Mouse (Mus musculus) cerebellum, adult 11 months (tissue): ENCODE results near the gene Sf3b4.
"Not testable (repeated sequence)": the region's sequence is repeated elsewhere in the genome, so short reads cannot be mapped to it uniquely, and the experiment has no call there.

Source experiments
- DNase-seq: peaks from one replicate; pipeline ENCODE4 v3.0.0; 2022

The Sf3b4 gene

DNA sequence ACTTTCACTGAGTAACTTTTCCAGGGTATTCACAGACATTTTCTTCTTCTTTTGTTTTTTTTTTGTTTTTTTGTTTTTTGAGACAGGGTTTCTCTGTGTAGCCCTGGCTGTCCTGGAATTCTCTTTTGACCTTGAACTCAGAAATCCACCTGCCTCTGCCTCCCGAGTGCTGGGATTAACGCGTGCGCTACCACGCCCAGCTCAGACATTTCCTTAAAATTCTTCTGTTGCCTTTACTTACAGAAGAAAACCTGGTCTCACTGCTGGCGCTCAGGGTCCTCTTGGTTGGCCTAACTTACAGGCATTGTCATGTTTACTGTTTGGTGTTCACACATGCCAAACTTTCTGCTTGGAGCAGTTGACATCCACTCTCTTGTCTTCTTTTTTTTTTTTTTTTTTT lies 3.1 kb downstream of the Sf3b4 start:
- DNase-seq, result no peak

- no peak for DNase-seq
Observed at GRCm38 (mm10) chr3:96178427-96178826, 6.3 kb downstream of the Sf3b4 start.

DNA sequence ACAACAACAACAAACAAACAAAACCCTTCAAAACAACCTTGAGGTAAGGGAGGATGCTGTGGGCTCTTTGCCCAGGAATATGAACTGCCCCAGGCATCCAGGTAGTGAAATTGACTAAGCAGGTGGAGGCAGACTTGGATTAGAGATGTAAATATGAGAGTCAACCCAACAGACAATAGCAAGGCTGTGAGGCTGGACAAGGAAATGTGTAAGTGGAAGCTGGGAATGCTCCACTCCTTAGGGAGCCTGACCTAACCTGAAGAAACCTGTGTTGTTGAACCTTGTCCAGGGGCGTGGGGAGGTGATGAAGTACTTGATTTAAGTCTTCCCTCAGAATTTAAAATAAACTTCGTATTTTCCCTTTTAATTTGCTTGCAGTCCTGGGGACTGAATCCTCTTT lies 6.8 kb downstream of the Sf3b4 start:
- DNase-seq, result no peak

- DNase-seq, result no peak
Observed at GRCm38 (mm10) chr3:96179531-96179930, 7.4 kb downstream of the Sf3b4 start.

DNA sequence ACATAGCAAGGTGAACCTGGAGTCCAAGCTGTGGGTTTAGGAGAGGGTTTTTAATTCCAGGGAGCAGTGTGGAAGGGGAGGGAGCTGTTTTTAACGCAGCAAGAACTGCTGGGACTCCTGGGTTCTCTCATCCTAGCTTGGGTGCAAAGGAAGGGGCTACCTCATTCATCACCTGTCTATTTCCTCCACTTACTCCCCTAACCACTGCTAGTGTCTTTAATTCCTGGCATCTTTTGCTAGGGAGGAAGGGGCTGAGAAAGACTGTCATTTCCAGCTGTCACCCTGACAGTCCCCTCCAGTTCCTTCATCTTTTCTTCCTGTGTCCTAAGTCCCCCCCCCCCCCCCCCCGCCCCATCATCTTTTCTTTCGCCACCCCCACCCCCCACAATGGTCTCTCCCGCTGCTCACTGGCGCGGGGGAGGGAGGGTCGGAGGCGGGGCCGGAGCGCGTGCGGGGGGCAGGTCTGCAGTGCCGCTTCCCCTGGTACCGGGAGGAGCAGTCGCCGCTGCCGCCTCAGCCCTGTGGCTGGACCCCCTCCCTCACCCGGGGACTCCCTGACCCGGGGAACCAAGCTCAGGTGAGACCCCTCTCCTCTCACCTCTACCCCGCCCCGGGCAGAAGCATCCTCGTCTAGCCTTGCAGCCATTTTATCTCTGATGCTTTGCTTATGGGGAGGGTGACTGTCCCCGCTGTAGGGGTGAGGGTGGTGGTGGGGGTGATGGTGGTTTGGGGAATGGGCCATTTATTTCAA lies 8.8 kb downstream of the Sf3b4 start, which contains the start of gene Sv2a:
Sv2a (plus strand) TSS at position 425 of the 751 bp plus-strand sequence.
- peak; percentile 76 for DNase-seq

DNA sequence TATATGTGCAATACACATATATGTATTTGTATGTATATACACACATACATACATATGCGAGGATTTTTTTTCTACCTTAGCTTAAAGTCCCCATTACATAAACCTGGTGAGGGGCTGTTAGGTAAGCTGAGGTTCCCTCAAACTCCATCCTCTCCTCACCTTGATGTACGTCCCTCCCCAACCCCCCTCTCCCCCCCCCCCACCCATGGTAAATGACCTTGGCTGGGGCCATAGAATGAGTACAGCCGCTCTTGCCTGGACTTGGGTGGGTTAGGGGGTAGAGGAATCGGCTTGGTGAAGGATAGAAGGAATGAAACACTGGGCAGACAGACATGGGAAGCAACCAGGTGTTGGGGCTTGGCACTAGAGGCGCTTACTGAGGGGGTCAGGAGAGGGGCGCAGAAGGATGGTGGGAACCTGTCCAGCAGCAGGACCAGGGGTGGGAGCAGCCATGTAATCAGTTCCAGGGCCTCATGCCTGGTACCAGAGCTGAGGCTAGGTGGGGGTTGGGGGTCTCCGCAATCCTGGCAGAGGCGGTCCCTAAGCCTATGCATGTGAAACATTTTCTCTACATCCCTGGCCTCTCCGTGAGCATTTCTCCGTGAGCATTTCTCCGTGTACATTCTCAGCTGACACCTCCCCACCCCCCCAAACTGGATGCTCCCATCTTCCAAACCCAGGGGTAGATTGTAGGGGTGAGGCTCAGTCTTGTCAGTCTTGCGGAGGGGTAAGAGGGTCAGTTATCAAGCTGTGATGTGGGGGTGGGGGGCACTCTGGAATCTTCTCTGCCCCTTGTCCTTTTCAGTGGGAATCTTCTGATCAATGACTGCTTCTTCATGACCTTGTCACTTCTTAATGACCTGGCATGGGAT lies 9.6 kb downstream of the Sf3b4 start:
- no peak for DNase-seq

- DNase-seq, result no peak
Observed at GRCm38 (mm10) chr3:96182382-96182776, 10.2 kb downstream of the Sf3b4 start.

DNA sequence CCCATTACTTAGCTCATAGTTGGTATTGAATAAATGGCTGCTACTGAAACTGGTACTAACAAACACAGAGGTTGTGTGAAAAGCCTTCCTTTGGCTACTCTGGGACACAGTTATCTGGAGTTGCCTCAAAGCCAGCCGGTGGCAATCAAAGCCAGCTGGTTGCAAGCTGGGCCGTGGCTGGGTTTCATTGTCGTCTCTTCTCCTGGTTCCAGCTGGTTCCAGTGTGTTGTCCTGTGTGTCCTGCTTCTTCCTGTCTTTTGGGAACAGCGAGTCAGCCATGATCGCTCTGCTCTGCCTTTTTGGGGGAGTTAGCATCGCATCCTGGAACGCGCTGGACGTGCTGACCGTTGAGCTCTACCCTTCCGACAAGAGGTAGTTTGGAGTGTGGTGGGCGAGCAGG lies 20.8 kb downstream of the Sf3b4 start:
- no peak for DNase-seq

- DNase-seq, result no peak
Observed at GRCm38 (mm10) chr3:96194966-96195365, 22.8 kb downstream of the Sf3b4 start.

- no peak for DNase-seq
Observed at GRCm38 (mm10) chr3:96195616-96196313, 23.6 kb downstream of the Sf3b4 start.

DNA sequence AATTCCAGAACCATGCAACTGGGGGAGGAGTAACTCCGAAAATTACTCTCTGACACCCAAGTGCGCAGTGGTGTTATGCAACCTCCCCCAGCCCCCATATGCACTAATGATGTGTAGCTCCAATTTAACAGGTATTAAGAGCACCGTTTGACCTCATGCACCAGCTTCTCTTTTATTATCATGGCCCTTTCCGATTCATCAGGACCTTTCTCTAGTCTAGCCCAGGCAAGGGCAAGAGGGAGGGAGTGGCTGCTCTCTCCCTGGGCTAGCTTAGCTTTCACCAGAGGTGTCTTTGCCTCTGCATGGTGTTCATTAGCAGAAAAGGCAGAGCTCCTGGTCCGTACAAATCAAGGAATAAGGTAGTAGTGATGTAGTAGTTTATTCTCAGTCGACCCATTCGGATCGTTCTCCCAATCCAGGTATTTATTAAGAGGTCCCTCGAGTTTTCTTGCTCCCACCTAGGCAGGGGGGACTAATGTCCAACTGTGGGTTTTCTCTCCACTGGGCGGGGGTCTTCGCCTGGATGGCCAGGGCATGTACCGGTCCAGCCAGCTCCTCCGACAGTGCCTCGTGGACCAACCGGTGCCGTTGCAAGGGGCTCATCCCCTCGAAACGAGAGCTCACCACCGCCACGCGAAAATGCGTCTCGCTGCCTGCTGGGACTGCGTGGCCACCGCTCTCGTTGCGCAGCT lies 24.5 kb downstream of the Sf3b4 start:
- no peak for DNase-seq

- DNase-seq, result peak; percentile 87
Observed at GRCm38 (mm10) chr3:96197129-96197749, 25.1 kb downstream of the Sf3b4 start.

- no peak for DNase-seq
Observed at GRCm38 (mm10) chr3:96198181-96198580, 26.0 kb downstream of the Sf3b4 start.

- DNase-seq, result not testable (repeated sequence)
Observed at GRCm38 (mm10) chr3:96198601-96199251, 26.6 kb downstream of the Sf3b4 start.

DNA sequence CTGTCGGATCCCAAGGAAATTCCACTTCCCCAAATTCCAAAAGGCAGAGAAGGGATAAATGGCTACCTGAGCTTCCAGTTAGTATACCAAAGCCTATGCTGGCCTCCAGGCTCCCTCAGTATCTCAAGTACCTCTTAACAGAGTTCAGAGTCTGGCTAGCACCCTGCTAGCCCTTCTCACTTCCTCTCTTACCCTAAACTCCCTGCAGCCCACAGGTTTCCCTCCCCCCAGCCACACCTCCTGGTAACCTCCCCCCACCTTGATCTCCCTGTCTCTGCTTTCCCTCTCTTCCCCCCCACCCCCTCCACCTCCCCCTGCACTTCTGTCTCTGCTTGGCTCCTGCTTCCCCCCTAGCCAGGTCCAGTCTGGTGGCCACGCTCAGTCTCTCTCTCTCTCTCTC lies 27.6 kb downstream of the Sf3b4 start:
- no peak for DNase-seq

- DNase-seq, result no peak
Observed at GRCm38 (mm10) chr3:96207819-96208218, 35.7 kb downstream of the Sf3b4 start.

DNA sequence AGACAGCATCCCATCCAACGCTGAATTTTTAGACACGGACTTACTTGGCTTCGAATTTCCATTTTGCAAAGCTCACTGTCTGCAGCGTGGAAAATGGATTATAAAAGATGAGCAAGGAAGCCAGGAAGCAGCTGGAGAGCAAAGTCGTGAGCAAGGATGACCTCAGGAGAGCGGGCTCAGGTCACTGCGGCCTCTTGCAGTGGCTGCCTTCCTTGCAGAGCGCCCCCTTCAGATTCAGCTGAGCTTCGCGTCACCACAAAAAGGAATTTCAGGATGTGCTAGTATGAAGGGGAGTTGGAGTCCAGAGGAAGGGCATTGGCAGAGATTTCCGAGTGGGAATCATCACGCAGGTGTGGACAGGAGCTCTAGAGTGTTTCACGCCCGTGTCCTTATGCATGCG lies 37.1 kb downstream of the Sf3b4 start:
- DNase-seq, result no peak

DNA sequence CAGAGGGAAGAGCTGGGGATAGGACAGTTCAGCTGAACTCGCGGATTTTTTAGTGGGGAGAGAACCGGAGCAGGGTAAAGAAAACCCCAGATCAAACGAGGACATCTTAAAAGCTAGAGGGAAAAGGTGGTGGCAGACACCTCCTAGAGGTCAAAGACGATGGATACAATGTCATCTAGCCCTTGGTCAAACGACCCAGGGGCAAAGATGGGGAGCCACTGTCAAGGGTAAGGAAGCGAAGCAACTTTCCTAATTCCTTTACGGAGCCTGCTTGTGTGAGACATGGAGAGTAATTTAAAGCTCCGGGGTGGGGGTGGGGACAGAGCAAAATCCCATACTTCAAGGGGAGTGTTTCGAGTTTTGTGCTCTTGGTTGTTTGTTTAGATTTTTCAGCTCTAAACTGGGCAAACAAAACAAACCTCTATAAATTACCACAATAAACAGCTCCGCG lies 47.1 kb downstream of the Sf3b4 start:
- peak; percentile 32 for DNase-seq

GRCm38 (mm10) chr3:96219661-96220130 lies 47.6 kb downstream of the Sf3b4 start, which contains the start of the genes Bola1 and Hist2h2ab:
Gene Bola1 (minus strand): TSS chr3:96219709.
Gene Hist2h2ab (plus strand): TSS chr3:96219865.
- DNase-seq, result peak; percentile 71

DNA sequence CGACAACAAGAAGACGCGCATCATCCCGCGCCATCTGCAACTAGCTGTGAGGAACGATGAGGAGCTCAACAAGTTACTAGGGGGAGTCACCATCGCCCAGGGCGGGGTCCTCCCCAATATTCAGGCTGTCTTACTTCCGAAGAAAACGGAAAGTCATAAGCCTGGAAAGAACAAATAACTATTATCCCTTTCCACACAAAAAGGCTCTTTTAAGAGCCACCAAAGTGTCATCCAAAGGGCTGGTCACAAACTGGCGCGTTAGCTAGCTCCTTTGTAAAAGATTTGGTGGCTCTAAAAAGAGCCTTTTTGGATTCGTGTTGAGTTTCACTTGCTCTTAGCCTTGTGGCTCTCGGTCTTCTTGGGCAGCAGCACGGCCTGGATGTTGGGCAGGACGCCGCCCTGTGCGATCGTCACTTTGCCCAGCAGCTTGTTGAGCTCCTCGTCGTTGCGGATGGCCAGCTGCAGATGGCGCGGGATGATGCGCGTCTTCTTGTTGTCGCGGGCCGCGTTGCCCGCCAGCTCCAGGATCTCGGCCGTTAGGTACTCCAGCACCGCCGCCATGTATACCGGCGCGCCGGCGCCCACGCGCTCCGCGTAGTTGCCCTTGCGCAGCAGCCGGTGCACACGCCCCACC lies 48.1 kb downstream of the Sf3b4 start:
- DNase-seq, result not testable (repeated sequence)
